Mouse (Mus musculus) brain, embryonic 14.5 days (tissue): ENCODE measurements around the gene 1700013G24Rik. TPM values are rescaled to one million over a fixed set of nuclear protein-coding genes. Genes with fewer than 3 reads are reported as not detected.

Experiments
- DNase-seq: peaks from one replicate; pipeline ENCODE4 v3.0.0-alpha.2; 2011; ENCODE audit warnings: low read depth
- CTCF ChIP-seq: fragments of 200-500 bp; IDR thresholded peaks from 2 replicates; pipeline ENCODE4 v1.5.1; 2012; ENCODE audit warnings: inconsistent platforms, mild to moderate bottlenecking, moderate library complexity, borderline replicate concordance; ENCODE audit not compliant: insufficient read depth, insufficient read length; ENCODE audit errors: extremely low read depth
- POLR2A ChIP-seq: fragments of 200-500 bp; IDR thresholded peaks from 2 replicates; pipeline ENCODE4 v1.6.1; 2012; ENCODE audit warnings: mild to moderate bottlenecking, inconsistent platforms, borderline replicate concordance; ENCODE audit not compliant: poor library complexity, insufficient read depth, insufficient read length, severe bottlenecking; ENCODE audit errors: extremely low read depth
- polyA plus RNA-seq: library from polyadenylated mRNA; depleted of rRNA; stranded (reverse); fragments of >200 nt; gene quantifications from 2 replicates; pipeline ENCODE4 v1.2.3, GENCODE M21; 2012

1700013G24Rik gene
- polyA plus RNA-seq, 1 experiment = not detected

DNA sequence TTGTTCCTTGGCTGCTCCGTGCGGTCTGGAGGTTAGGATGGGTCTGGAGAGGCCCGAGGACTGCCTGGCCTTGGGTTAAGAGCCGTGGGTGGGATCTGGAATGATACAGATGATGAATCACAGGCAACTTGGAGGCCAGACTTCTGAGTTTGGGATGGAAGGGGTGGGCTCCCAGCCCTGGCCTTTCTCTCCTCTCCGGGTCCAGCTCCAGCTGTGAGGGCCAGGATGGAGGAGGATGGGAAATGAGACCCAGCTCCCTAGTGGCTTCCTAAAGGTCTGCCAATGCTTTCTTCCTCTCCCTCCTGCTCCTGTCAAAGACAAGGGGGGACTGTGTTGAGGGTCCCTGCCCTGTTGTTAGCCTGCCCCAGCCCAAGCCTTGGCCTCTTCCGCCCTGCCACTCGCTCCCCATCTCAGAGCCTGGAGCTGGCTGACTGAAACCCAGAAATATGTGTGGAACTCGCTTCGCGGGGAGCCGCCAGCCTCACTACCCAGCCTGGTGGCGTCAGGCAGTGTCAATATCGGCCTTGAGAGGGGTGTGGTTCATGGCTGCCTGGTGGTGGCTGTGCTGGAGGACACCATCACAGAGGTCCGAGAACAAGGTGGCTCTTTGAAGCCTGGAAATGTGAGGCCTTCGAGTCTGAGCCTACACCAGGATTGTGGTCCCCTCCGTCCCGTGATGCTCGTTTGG, 20.8 kb downstream of the 1700013G24Rik start:
- no peak for DNase-seq
- no peak for TF ChIP-seq CTCF
- no peak for TF ChIP-seq POLR2A

DNA sequence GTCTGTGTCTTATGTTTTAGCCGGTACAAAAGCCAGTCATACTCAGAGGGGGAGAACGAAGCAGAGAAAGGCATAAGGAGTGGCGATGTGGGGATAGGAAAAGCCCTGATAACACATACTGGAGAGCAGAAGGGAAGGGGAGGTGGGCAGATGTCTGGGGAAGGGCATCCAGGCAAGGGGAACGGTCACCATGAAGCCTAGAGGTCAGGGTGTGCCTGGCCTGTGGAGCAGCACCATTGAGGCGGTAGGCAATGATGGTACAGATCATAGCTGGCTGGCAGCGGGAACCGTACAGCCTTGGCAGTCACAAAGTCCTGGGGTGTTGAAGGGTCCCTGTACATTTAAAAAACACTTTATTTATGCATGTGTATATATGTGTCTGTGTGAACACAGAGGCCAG, 21.6 kb downstream of the 1700013G24Rik start:
- TF ChIP-seq POLR2A (no peak), CTCF (no peak)
- no peak for DNase-seq

DNA sequence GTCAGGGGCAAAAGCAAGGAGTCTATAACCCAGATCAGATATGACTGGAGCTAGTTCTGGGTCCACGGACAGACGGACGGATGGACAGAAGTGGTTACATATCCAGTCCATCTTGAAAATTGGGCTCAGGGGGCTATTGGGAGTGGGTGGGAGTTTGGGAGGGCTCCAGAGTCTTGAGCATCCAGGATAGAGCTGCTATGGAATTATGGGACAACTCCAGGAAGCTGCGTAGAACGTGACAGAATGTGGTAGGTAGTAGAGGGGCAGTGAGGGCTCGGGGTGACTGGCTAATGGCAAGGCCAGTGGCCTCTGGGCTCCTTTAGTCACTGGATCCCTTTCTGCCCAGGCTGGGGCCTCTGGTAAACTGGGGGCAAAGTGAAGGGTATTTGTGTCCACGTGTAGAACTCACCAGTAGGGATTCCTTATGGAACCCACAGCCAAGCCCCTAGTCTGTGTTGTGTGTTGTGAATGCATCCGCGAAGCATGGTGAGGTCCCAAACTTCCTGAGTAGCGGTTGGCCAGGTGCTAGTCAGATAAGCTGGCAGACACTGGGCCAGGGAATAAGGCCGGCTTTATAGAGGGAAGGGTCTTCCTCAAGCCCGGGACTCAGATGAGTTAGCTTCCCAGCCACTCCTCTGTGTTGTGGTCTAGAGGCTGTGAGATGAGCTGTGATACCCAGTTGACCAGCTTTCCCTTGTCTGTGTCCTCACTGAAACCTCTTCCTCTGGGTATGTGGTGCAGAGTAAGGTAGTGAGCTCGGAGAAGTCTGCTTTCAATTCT, 22.4 kb downstream of the 1700013G24Rik start:
- no peak for DNase-seq

DNA sequence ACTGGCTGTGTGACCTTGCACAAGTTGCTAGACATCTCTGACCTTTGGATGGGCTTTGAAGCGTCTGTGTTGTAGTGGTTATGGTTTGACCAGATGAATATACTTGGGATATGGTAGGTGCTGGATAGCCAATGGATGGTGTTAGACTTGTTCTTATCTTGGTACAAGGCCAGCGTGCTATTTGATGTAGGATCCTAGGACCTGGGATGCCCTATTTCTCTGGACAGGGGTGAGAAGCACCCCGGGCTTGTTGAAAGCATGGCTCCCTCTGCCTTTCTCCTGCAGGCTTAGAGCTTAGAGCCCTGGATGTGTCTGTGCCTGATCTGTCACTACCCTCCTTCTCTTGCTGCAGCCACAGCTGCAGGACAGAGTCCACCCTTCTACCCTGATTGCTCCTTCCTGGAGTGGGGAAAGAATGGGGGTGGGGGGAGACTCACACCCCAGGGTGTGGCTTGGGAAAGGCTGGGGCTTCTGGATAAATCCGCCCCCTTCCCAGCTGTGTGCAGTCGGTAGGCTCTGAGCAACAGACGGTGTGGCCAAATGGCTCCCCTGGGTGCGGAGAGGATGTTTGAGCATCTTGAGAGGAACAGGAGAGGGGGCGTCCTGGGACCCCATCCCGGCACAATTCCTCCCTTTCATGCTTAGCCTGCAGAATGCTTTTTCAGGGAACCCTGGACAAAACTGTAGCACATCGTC, 23.1 kb downstream of the 1700013G24Rik start:
- DNase-seq = no peak
- TF ChIP-seq POLR2A (no peak), CTCF (no peak)

More for the DNA sequence above, 22.4 kb downstream of the 1700013G24Rik start:
- TF ChIP-seq POLR2A = no peak
- no peak for TF ChIP-seq CTCF

DNA sequence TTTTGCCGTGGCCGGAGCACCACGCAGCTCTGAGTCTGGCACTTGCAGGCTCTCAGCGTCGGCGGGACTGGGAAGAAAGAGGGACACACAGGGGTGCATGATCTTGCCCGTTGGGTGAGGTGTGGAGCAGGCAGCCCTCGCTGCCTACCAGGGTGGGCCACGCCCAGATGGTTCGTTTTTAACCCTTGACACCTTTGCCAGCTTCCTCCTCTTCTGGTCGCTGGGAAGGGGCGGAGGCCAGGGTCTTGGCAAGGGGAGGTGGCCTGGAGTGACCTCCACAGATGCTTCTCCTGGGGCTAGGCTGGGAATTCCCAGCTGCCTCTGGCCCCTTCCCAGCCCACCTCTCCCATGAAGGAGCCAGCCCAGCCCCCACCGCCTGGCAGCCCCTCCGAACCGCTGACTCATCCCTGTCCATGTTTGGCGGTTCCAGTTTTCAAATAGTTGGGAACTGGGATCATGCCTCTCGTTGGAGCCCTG, 23.7 kb downstream of the 1700013G24Rik start:
- DNase-seq = no peak
- TF ChIP-seq POLR2A = no peak
- no peak for TF ChIP-seq CTCF

DNA sequence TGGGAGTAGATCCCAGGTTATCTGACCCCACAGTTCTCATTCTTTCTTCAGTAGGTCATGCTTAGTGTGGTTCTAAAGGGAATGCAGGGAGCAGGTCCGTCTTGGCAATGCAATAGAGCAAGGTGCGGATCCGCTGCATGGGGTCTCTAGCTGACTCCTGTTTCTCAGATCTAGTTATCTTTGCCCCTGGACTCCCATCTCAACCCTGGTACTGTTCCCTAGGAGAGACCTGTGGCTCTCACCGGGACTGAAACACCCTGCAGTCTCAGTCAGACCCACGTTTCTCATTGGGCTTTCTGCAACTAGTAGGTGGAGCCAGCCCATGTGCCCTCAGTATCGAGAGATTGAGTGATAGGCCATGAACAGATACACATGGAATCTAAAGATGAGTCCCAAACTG, 24.5 kb downstream of the 1700013G24Rik start:
- TF ChIP-seq POLR2A (no peak), CTCF (no peak)
- no peak for DNase-seq

DNA sequence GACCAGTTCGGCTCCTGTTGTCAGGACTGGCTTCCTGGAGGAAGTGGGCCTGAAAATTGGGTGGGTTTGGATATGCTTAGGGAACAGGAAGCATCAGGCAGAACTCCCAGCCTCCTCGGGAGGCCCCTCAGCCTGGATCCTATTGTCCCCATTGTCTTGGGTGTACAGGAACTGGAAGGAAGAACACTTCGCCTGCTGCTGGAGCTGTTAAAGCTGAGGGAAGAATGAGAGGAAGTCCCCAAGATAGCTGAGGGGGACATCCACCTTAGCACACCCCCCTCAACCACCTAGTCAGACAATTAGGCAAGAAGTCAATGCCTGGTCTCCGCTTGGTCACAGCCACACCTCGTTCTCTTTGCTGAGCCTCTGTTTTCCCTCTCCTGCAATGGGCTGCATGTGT, 25.2 kb downstream of the 1700013G24Rik start:
- no peak for DNase-seq
- TF ChIP-seq CTCF (no peak), POLR2A (no peak)

DNA sequence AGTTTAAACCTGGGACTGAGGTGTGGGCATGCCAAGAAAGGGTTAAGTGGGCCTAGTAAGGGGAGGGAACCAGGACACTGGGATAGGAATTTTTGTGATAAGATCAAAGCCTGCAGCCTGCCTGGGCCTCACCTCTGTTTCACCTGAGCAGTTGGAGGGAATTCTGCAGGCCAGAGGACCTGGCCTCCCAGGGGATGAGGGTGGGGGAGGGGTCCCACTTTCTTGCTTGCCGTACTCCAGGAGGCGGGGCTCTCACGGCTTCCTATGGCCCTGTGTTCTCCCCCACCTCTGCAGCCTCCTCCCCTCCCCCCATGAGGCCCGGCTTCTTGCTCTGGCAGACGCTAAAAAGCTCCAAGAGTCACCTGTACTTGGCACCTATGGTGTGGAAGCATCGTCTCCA, 26.7 kb downstream of the 1700013G24Rik start:
- TF ChIP-seq POLR2A (no peak), CTCF (no peak)
- DNase-seq = no peak

DNA sequence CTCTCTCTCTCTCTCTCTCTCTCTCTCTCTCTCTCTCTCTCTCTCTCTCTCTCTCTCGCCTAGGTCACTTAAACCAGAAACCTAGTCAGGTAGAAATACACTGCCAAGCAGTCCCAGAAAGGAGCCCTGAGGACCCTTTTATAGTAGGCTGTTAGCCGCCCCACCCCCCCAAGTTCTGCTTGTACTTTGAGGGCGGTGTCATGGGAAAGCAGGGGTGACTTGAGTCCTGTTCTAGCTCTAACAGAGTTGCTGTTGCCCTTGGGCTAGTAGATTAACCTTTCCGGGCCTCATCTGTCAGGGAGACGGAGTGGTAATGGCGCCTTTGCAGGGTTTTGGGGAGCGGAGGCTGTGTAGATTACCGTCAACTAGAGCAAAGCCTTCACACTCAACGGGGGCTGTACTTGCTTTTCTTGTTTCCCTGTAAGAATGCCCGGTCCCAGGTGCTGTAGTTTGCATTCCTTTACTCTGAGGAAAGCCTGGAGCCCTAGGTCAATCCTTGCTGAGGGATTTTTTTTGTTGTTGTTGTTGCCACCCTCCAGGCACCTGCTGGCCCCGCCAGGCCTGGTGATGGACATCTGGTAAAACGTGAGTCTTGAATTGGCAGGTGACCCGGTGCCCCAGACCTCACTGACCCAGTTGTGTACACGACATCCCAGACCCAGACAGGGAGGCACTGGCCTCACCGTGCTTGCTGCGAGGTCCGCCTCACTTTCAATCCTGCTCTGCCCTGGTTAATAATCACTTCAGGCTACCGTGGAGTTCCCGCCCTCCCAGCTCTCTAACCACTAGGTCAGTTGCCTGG, 27.3 kb downstream of the 1700013G24Rik start:
- no peak for TF ChIP-seq POLR2A
- TF ChIP-seq CTCF = no peak
- DNase-seq = no peak

DNA sequence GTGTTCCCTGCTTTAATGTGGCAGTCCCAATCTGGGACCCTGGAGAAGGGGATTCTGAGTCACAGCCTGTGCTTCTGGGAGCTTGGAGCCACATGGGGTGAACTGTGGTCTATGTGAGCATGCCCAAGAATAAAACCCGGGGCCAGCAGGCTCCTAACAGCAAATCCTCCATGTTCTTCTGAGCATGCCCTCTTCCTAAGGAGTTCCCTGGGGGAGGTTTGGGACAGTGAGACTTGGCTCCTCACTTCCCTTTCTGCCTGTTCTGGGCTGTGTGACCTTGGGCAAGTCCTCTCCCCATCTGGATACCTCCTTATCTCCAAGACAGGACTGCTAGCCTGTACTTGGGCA, 27.9 kb downstream of the 1700013G24Rik start:
- no peak for DNase-seq
- TF ChIP-seq CTCF = no peak
- no peak for TF ChIP-seq POLR2A
